Mouse (Mus musculus): ENCODE measurements at regions not wholly inside any gene's neighbourhood (a gene's known extent, or its start where the extent isn't known, plus 50 kb on each side); places are given as distances from the start of the nearest gene placed in this dataset.

GRCm38 (mm10) chr1:81675576-81676342, 557.2 kb upstream of the Gm9747 start:
- no peak for ATAC-seq
- WGBS, result 81% methylated on average over 5 of the region's 5 CpGs
- H3K36me3 ChIP-seq (ENCODE audit: control insufficient read depth, insufficient read depth, low read length), result no peaks in the 10 kb centered on the region

DNA sequence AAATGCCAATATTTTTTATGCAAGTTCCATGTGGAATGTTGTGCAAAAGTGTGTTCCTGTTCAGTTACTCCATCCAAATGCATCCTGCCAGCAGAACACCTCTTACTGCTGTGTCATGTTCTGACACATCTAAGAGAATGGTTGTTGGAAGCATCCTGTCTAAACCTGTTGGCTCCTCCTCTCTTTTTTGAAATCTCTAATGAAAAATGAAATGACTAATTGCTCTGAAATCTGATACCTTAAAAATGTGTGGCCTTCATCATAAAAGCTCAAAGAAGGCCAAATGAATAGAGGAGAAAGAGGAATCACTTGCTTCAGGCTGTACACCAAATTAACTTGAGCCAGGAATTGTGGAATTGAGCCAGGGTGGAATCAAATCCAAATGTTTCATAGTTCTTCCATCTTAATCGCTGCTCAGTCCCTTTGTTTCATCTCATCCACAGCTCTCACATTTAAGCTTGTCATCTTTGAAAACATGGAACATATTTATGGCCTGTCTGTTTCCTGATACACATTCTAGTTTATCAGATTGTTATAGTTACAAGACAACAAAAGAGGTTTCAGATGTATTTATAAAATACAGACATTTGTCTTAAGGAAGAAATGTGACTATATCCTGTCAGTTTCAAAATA, 555.0 kb upstream of the Gm9747 start:
- no peaks in the 10 kb centered on the region for H3K4me1 ChIP-seq (ENCODE audit: control insufficient read depth, insufficient read depth, low read length)
- H3K9me3 ChIP-seq (replicated peaks; ENCODE audit: control insufficient read depth, low read length, poor library complexity, severe bottlenecking), result 0 out of 2 replicates have a peak, but pooled peaks cover 2% of the 10 kb centered on the region
- H3K27ac ChIP-seq (ENCODE audit: low read length), result no peak overlapping the region
- H3K9ac ChIP-seq (ENCODE audit: low read depth, low read length), result no peak overlapping the region
- H3K4me2 ChIP-seq (ENCODE audit: low read length), result no peak overlapping the region
- no peaks in the 10 kb centered on the region for H3K36me3 ChIP-seq (ENCODE audit: control insufficient read depth, insufficient read depth, low read length)
- ATAC-seq, result no peak
- WGBS, result 89% methylated on average over 1 of the region's 1 CpGs
- H3K4me3 ChIP-seq (ENCODE audit: low read depth, low read length), result no peak overlapping the region
- no peaks in the 10 kb centered on the region for H3K27me3 ChIP-seq (ENCODE audit: control insufficient read depth, insufficient read depth, low read depth, low read length)

More at GRCm38 (mm10) chr1:81675576-81676342, 557.2 kb upstream of the Gm9747 start:
- Histone ChIP-seq H3K9ac (ENCODE audit: low read depth, low read length) (no peak overlapping the region), H3K4me2 (ENCODE audit: low read length) (no peak overlapping the region), H3K27me3 (ENCODE audit: control insufficient read depth, insufficient read depth, low read depth, low read length) (no peaks in the 10 kb centered on the region), H3K4me1 (ENCODE audit: control insufficient read depth, insufficient read depth, low read length) (no peaks in the 10 kb centered on the region), H3K9me3 (replicated peaks; ENCODE audit: control insufficient read depth, low read length, poor library complexity, severe bottlenecking) (no peaks in the 10 kb centered on the region), H3K27ac (ENCODE audit: low read length) (no peak overlapping the region), H3K4me3 (ENCODE audit: low read depth, low read length) (no peak overlapping the region)

GRCm38 (mm10) chr1:81696129-81696528, 536.8 kb upstream of the Gm9747 start:
- ATAC-seq, result no peak
- H3K36me3 ChIP-seq (ENCODE audit: control insufficient read depth, insufficient read depth, low read length), result no peaks in the 10 kb centered on the region
- H3K9ac ChIP-seq (ENCODE audit: low read depth, low read length), result no peak overlapping the region
- no peaks in the 10 kb centered on the region for H3K9me3 ChIP-seq (replicated peaks; ENCODE audit: control insufficient read depth, low read length, poor library complexity, severe bottlenecking)
- H3K27ac ChIP-seq (ENCODE audit: low read length), result no peak overlapping the region
- no peaks in the 10 kb centered on the region for H3K4me1 ChIP-seq (ENCODE audit: control insufficient read depth, insufficient read depth, low read length)
- H3K4me3 ChIP-seq (ENCODE audit: low read depth, low read length), result no peak overlapping the region
- H3K4me2 ChIP-seq (ENCODE audit: low read length), result no peak overlapping the region
- H3K27me3 ChIP-seq (ENCODE audit: control insufficient read depth, insufficient read depth, low read depth, low read length), result no peaks in the 10 kb centered on the region

DNA sequence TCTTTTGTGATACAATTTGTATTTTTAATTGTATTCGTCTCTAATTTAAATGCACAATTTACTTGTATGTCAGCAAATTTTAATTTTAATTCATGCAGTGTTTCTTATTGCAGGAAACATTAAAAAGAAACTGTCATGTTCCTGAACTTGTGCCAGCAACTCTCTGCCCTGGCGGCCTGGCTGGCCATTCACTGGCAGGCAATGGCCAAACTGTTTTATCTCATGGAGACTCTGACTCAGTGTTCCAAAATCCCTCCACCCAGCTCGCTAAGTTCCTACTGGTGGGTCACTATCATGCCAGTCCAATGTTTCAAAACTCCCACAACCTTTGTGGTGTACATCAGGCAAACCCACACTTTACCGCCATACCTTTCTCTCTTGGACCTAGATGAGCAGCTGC, 523.7 kb upstream of the Gm9747 start:
- H3K9ac ChIP-seq (ENCODE audit: low read depth, low read length), result no peak overlapping the region

GRCm38 (mm10) chr1:81717091-81717490, 515.8 kb upstream of the Gm9747 start:
- H3K27ac ChIP-seq (ENCODE audit: low read length), result no peak overlapping the region
- H3K4me1 ChIP-seq (ENCODE audit: control insufficient read depth, insufficient read depth, low read length), result no peaks in the 10 kb centered on the region
- ATAC-seq, result no peak
- H3K4me2 ChIP-seq (ENCODE audit: low read length), result no peak overlapping the region
- no peak overlapping the region for H3K9ac ChIP-seq (ENCODE audit: low read depth, low read length)
- no peak overlapping the region for H3K4me3 ChIP-seq (ENCODE audit: low read depth, low read length)
- H3K36me3 ChIP-seq (ENCODE audit: control insufficient read depth, insufficient read depth, low read length), result no peaks in the 10 kb centered on the region
- H3K27me3 ChIP-seq (ENCODE audit: control insufficient read depth, insufficient read depth, low read depth, low read length), result no peaks in the 10 kb centered on the region
- WGBS, result 82% methylated on average over 6 of the region's 6 CpGs
- H3K9me3 ChIP-seq (replicated peaks; ENCODE audit: control insufficient read depth, low read length, poor library complexity, severe bottlenecking), result no peaks in the 10 kb centered on the region

More for the DNA sequence above, 523.7 kb upstream of the Gm9747 start:
- WGBS, result 92% methylated on average over 4 of the region's 4 CpGs
- no peaks in the 10 kb centered on the region for H3K27me3 ChIP-seq (ENCODE audit: control insufficient read depth, insufficient read depth, low read depth, low read length)
- no peaks in the 10 kb centered on the region for H3K9me3 ChIP-seq (replicated peaks; ENCODE audit: control insufficient read depth, low read length, poor library complexity, severe bottlenecking)
- no peak for ATAC-seq
- H3K4me1 ChIP-seq (ENCODE audit: control insufficient read depth, insufficient read depth, low read length), result no peaks in the 10 kb centered on the region
- no peaks in the 10 kb centered on the region for H3K36me3 ChIP-seq (ENCODE audit: control insufficient read depth, insufficient read depth, low read length)
- H3K4me3 ChIP-seq (ENCODE audit: low read depth, low read length), result no peak overlapping the region
- H3K4me2 ChIP-seq (ENCODE audit: low read length), result no peak overlapping the region
- no peak overlapping the region for H3K27ac ChIP-seq (ENCODE audit: low read length)

GRCm38 (mm10) chr1:81718233-81718632, 514.7 kb upstream of the Gm9747 start:
- H3K4me2 ChIP-seq (ENCODE audit: low read length), result no peak overlapping the region
- H3K36me3 ChIP-seq (ENCODE audit: control insufficient read depth, insufficient read depth, low read length), result no peaks in the 10 kb centered on the region
- H3K27me3 ChIP-seq (ENCODE audit: control insufficient read depth, insufficient read depth, low read depth, low read length), result no peaks in the 10 kb centered on the region
- H3K27ac ChIP-seq (ENCODE audit: low read length), result no peak overlapping the region
- H3K4me3 ChIP-seq (ENCODE audit: low read depth, low read length), result no peak overlapping the region
- no peaks in the 10 kb centered on the region for H3K9me3 ChIP-seq (replicated peaks; ENCODE audit: control insufficient read depth, low read length, poor library complexity, severe bottlenecking)
- no peaks in the 10 kb centered on the region for H3K4me1 ChIP-seq (ENCODE audit: control insufficient read depth, insufficient read depth, low read length)
- ATAC-seq, result no peak
- no peak overlapping the region for H3K9ac ChIP-seq (ENCODE audit: low read depth, low read length)

- no peak for ATAC-seq
- Histone ChIP-seq H3K9me3 (replicated peaks; ENCODE audit: control insufficient read depth, low read length, poor library complexity, severe bottlenecking) (no peaks in the 10 kb centered on the region), H3K36me3 (ENCODE audit: control insufficient read depth, insufficient read depth, low read length) (no peaks in the 10 kb centered on the region), H3K9ac (ENCODE audit: low read depth, low read length) (no peak overlapping the region), H3K27ac (ENCODE audit: low read length) (no peak overlapping the region), H3K4me1 (ENCODE audit: control insufficient read depth, insufficient read depth, low read length) (no peaks in the 10 kb centered on the region), H3K27me3 (ENCODE audit: control insufficient read depth, insufficient read depth, low read depth, low read length) (no peaks in the 10 kb centered on the region), H3K4me2 (ENCODE audit: low read length) (no peak overlapping the region), H3K4me3 (ENCODE audit: low read depth, low read length) (no peak overlapping the region)
- WGBS, result 94% methylated on average over 2 of the region's 2 CpGs
These were observed 508.1 kb upstream of the Gm9747 start for GRCm38 (mm10) chr1:81724859-81725258.

DNA sequence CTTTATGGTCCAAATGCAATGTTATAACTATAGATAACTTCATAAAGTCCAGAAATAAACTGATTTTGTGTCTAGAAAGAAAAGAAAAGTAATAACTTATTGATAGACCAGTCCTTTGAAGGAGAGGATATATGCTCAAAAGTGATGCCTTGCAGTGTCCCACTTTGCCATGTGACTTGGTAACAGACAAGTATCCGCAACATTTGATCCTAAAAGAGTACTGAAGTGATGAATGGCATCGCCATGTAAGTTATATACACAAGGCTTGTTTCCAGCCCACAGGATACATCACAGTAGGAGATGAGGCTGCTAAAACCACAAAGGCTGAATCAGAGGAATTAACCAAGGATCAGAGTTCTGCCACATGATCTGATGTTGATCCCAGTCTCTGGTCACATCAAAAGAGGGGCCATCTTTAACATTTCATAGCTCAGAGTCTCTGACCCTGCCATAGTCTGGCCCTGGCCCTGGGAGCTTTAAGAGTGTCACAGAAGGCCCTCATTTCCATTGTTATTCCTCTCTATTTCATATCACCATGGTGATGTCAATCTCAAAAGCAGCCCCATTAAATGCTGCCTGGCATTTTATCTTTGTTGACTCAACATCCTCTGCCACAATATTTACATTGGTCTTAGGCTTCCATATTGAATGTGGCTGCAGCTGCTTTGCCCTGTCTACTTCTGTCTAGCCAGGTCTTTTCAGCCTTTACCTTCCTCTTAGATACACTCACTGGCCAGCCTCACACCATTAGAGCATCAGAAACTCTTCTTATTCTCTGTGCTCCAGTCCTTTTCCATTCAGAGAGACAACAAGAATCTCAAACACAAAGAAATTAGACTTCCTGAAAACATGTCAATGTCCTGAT, 506.4 kb upstream of the Gm9747 start:
- H3K27me3 ChIP-seq (ENCODE audit: control insufficient read depth, insufficient read depth, low read depth, low read length), result no peaks in the 10 kb centered on the region
- no peak overlapping the region for H3K9ac ChIP-seq (ENCODE audit: low read depth, low read length)
- no peak for ATAC-seq
- H3K4me2 ChIP-seq (ENCODE audit: low read length), result no peak overlapping the region
- no peak overlapping the region for H3K4me3 ChIP-seq (ENCODE audit: low read depth, low read length)
- H3K36me3 ChIP-seq (ENCODE audit: control insufficient read depth, insufficient read depth, low read length), result no peaks in the 10 kb centered on the region
- H3K9me3 ChIP-seq (replicated peaks; ENCODE audit: control insufficient read depth, low read length, poor library complexity, severe bottlenecking), result no peaks in the 10 kb centered on the region
- WGBS, result 77% methylated on average over 2 of the region's 2 CpGs
- no peaks in the 10 kb centered on the region for H3K4me1 ChIP-seq (ENCODE audit: control insufficient read depth, insufficient read depth, low read length)
- H3K27ac ChIP-seq (ENCODE audit: low read length), result no peak overlapping the region

Data from midbrain, embryonic 16.5 days (tissue).